Mouse (Mus musculus) thymus, adult 2 months (tissue): ENCODE data around the gene Eif1. TPM values are rescaled to one million over a fixed set of nuclear protein-coding genes. Genes with fewer than 3 reads are reported as not detected.
"Not testable (repeated sequence)": the region's sequence is repeated elsewhere in the genome, so short reads cannot be mapped to it uniquely, and the experiment has no call there.

Experiments
- DNase-seq: peaks from one replicate; pipeline ENCODE4 v3.0.0; 2021
- H3K27ac ChIP-seq: fragments of 200-500 bp; 2 replicates; pipeline ENCODE4 v1.5.1; 2012; ENCODE audit warnings: low read length, control low read depth; ENCODE audit not compliant: control insufficient read depth, insufficient read depth
- H3K27me3 ChIP-seq: fragments of 200-500 bp; 2 replicates; pipeline ENCODE4 v1.6.1; 2012; ENCODE audit warnings: mild to moderate bottlenecking, low read length, moderate library complexity, mixed read lengths; ENCODE audit not compliant: control insufficient read depth, insufficient read depth
- H3K36me3 ChIP-seq: fragments of 200-500 bp; 2 replicates; pipeline ENCODE4 v1.6.1; 2012; ENCODE audit warnings: mild to moderate bottlenecking, low read length, moderate library complexity; ENCODE audit not compliant: control insufficient read depth, insufficient read depth
- H3K4me1 ChIP-seq: fragments of 200-500 bp; replicated peaks from 2 replicates; pipeline ENCODE4 v1.6.1; 2012; ENCODE audit warnings: low read length; ENCODE audit not compliant: control insufficient read depth, insufficient read depth
- H3K4me3 ChIP-seq: fragments of 200-500 bp; 2 replicates; pipeline ENCODE4 v1.5.1; 2012; ENCODE audit warnings: mild to moderate bottlenecking, low read length, control low read depth, moderate library complexity; ENCODE audit not compliant: control insufficient read depth, insufficient read depth
- CTCF ChIP-seq: fragments of 200-500 bp; IDR thresholded peaks from 2 replicates; pipeline ENCODE4 v1.5.1; 2012; ENCODE audit warnings: mild to moderate bottlenecking, control low read depth, low read length, moderate library complexity, borderline replicate concordance; ENCODE audit not compliant: control insufficient read depth, poor library complexity, insufficient read depth; ENCODE audit errors: extremely low read depth
- POLR2A ChIP-seq: fragments of 200-500 bp; IDR thresholded peaks from 2 replicates; pipeline ENCODE4 v1.6.1; 2012; ENCODE audit warnings: mild to moderate bottlenecking, low read length, control low read depth, moderate library complexity; ENCODE audit not compliant: control insufficient read depth, poor library complexity, insufficient read depth; ENCODE audit errors: extremely low read depth
- WGBS: fragments of 180-500 bp; shearing (Covaris S2); methylation state at CpG from one replicate; pipeline ENCODE4 v1.1.7; 2018; 5-methylcytosine and 5-hydroxymethylcytosine counted together
- polyA plus RNA-seq: library from polyadenylated mRNA; depleted of rRNA; stranded (reverse); fragments of >200 nt; gene quantifications from 2 replicates; pipeline ENCODE4 v1.2.3, GENCODE M21; 2012

Gene Eif1
- polyA plus RNA-seq, 1 experiment: 131 TPM

DNA sequence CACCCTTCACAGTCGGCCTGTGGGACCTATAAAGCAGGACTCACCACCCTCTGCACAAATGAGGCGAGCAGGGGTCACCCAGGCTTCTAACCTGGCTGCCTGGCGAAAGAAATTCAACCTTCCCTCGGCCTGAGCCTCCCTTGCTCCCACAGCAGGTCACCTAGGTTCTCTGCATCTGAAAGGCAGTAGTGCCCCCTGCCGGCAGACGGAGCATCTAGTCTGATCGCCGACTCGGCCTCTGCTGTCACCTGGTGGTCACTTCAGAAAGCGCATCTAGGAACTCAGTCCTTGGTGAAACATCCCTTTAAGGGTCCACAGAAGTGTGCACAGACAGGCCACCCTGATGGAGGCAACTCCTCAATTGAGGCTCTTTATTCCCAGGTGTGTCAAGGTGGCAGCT is 24.4 kb upstream of the Eif1 start:
- Histone ChIP-seq H3K36me3 (no peaks in the 10 kb centered on the region), H3K4me1 (peaks cover 15% of the 10 kb centered on the region), H3K27ac (no peak overlapping the region), H3K27me3 (no peaks in the 10 kb centered on the region), H3K4me3 (no peak overlapping the region)
- 11% methylated on average over 10 of the region's 10 CpGs for WGBS
- TF ChIP-seq CTCF: peak; percentile 99
- no peak for TF ChIP-seq POLR2A
- DNase-seq: peak; percentile 82

DNA sequence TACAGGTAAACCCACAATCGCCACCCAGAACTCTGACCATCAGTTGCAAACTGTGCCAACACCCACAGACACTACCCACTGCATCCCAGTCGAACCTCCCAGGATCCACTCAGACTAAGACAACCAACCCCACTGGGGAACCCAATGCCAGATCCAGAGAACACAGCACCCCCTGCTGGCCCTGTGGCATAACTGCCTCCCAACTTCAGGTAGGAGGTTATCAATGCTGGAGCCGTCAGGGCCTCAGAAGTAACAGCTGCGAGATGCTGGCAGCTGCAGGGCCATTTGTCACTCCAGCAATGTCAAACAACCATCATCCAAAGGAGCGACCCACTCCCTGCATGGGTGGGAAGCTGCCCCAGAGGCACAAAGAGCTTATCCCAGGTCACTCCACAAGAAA is 21.9 kb upstream of the Eif1 start:
- Histone ChIP-seq H3K4me1 (peaks cover 4% of the 10 kb centered on the region), H3K27me3 (no peaks in the 10 kb centered on the region), H3K4me3 (no peak overlapping the region; the same call in 1 of the 2 replicates), H3K36me3 (no peaks in the 10 kb centered on the region), H3K27ac (no peak overlapping the region)
- no peak for DNase-seq
- WGBS: 38% methylated on average over 5 of the region's 5 CpGs
- TF ChIP-seq POLR2A (no peak), CTCF (no peak; the same call in 1 of the 2 replicates)

DNA sequence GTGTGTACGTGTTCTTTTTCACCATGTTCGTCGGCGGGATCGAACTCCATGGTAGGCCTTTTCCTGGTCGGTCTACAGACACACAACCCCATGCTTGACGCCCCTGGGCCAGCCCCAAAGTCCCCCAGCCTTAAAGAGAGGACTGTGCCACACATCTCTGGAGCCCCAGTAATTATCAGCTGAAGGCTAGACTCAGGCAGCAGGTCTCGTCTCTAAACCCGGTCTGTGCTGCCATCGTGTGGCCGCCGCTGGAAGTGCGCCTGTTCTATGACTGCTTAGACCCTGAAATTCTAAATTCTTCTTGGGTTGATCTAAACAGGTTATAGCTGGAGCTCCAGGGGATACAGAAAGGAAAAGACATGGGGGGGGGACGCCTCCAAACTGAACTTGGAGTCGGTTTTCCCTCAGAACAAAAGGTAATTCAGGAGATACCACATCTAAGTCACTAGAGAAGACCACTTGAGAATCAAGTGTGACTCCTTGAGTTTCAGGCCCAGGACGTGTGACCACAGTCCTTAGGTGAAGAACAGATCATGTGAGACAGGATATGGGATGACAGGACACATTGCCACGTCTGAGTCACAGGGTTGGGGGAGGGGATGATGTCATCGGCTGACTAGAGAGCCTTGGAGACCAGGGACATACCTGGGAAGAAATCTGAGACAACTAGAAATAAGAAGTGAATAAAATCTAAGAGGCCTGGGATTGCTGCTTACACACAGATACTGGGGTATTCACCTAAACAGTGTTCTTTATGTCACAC is 21.2 kb upstream of the Eif1 start:
- H3K27me3 ChIP-seq: no peaks in the 10 kb centered on the region
- H3K27ac ChIP-seq: no peak overlapping the region
- peak; percentile 87 for TF ChIP-seq CTCF
- TF ChIP-seq POLR2A: no peak
- H3K4me3 ChIP-seq: no peak overlapping the region; the same call in 1 of the 2 replicates
- WGBS: 23% methylated on average over 18 of the region's 18 CpGs
- DNase-seq: peak; percentile 81
- H3K36me3 ChIP-seq: no peaks in the 10 kb centered on the region
- peaks cover 4% of the 10 kb centered on the region for H3K4me1 ChIP-seq

GRCm38 (mm10) chr11:100300293-100300692 is 19.4 kb upstream of the Eif1 start:
- no peak overlapping the region for H3K4me3 ChIP-seq
- TF ChIP-seq POLR2A (no peak), CTCF (peak; percentile 32; the same call in 1 of the 2 replicates)
- H3K27me3 ChIP-seq: no peaks in the 10 kb centered on the region
- peak; percentile 73 for DNase-seq
- no peaks in the 10 kb centered on the region for H3K36me3 ChIP-seq
- H3K27ac ChIP-seq: no peak overlapping the region
- WGBS: 15% methylated on average over 5 of the region's 5 CpGs
- peaks cover 4% of the 10 kb centered on the region for H3K4me1 ChIP-seq

DNA sequence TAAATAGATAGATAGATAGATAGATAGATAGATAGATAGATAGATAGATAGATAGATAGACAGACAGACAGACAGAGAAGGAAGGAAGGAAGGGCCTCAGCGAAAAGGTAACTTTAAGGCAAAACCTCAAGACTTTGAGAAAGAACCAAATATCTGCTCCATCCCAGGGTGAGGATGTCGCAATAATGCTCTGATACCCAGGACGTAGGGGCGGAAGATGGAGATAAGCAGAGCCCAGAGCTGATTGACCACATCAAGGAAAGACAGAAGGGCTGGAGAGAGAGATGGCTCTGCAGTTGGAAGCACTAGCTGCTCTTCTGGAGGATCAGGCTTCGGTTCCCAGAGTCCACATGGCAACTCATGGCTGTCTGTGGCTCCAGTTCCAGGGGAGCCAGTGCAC is 18.4 kb upstream of the Eif1 start:
- Histone ChIP-seq H3K36me3 (no peaks in the 10 kb centered on the region), H3K27me3 (no peaks in the 10 kb centered on the region), H3K27ac (no peak overlapping the region), H3K4me1 (peaks cover 4% of the 10 kb centered on the region), H3K4me3 (no peak overlapping the region)
- WGBS: 67% methylated on average over 5 of the region's 5 CpGs
- TF ChIP-seq POLR2A: no peak
- DNase-seq: no peak

- no peaks in the 10 kb centered on the region for H3K27me3 ChIP-seq
- no peak for DNase-seq
- no peak for TF ChIP-seq POLR2A
- TF ChIP-seq CTCF: no peak
- 92% methylated on average over 5 of the region's 5 CpGs for WGBS
- H3K4me1 ChIP-seq: no peaks in the 10 kb centered on the region
- no peaks in the 10 kb centered on the region for H3K36me3 ChIP-seq
- H3K27ac ChIP-seq: no peak overlapping the region
- H3K4me3 ChIP-seq: no peak overlapping the region
Measured at GRCm38 (mm10) chr11:100307900-100308299, 11.8 kb upstream of the Eif1 start.

- not testable (repeated sequence) for H3K27me3 ChIP-seq, H3K4me1 ChIP-seq, H3K27ac ChIP-seq, H3K4me3 ChIP-seq, H3K36me3 ChIP-seq, DNase-seq
- WGBS: 95% methylated on average over 6 of the region's 6 CpGs
Measured at GRCm38 (mm10) chr11:100308672-100309071, 11.0 kb upstream of the Eif1 start.
